Mouse (Mus musculus) induced T-regulatory cell, adult 2 months (primary cell): ENCODE results near the gene Sh3bgrl.

Source experiments
- DNase-seq: peaks from one replicate; pipeline ENCODE4 v3.0.0-alpha.2; 2012; ENCODE audit warnings: low read depth

Sh3bgrl gene

GRCm38 (mm10) chrX:109238163-109238562 lies 143.0 kb downstream of the Sh3bgrl start:
- peak; percentile 31 for DNase-seq
